Mouse (Mus musculus) neural tube, embryonic 11.5 days (tissue): ENCODE results near the gene Akr1b10. TPM values are rescaled to one million over a fixed set of nuclear protein-coding genes. Genes with fewer than 3 reads are reported as not detected.
A peak's percentile ranks its signal among the peaks of the same experiment; 100 is the strongest.
"Not testable (repeated sequence)": the region's sequence is repeated elsewhere in the genome, so short reads cannot be mapped to it uniquely, and the experiment has no call there.

Source experiments
- ATAC-seq: fragments of 200-750 bp; cut with Nextera tagmentation; 2 replicates; pipeline ENCODE4 v1.8.0; 2017; ENCODE audit warnings: moderate number of reproducible peaks, mild to moderate bottlenecking, moderate TSS enrichment, moderate library complexity; ENCODE audit not compliant: insufficient read depth, low FRiP score, low TSS enrichment
- DNase-seq: peaks from one replicate; pipeline ENCODE4 v3.0.0-alpha.2; 2015; ENCODE audit warnings: low spot score
- H3K27ac ChIP-seq: fragments of 300-500 bp; sonication (generic); 2 replicates; pipeline ENCODE4 v1.5.1; 2014; ENCODE audit warnings: low read depth, mild to moderate bottlenecking, low read length
- H3K27me3 ChIP-seq: fragments of 300-500 bp; sonication (generic); 2 replicates; pipeline ENCODE4 v1.6.1; 2014; ENCODE audit warnings: mild to moderate bottlenecking, low read length, mixed read lengths; ENCODE audit not compliant: control insufficient read depth, insufficient read depth
- H3K36me3 ChIP-seq: fragments of 300-500 bp; sonication (generic); 2 replicates; pipeline ENCODE4 v1.6.1; 2014; ENCODE audit warnings: mild to moderate bottlenecking, low read length, moderate library complexity, mixed read lengths; ENCODE audit not compliant: control insufficient read depth, insufficient read depth
- H3K4me1 ChIP-seq: fragments of 300-500 bp; sonication (generic); 2 replicates; pipeline ENCODE4 v1.6.1; 2014; ENCODE audit warnings: low read length, mixed read lengths; ENCODE audit not compliant: control insufficient read depth, insufficient read depth
- H3K4me2 ChIP-seq: fragments of 300-500 bp; sonication (generic); 2 replicates; pipeline ENCODE4 v1.6.1; 2014; ENCODE audit warnings: low read depth, mild to moderate bottlenecking, moderate library complexity
- H3K4me3 ChIP-seq: fragments of 300-500 bp; sonication (generic); 2 replicates; pipeline ENCODE4 v1.5.1; 2014; ENCODE audit warnings: low read depth, low read length
- H3K9ac ChIP-seq: fragments of 300-500 bp; sonication (generic); 2 replicates; pipeline ENCODE4 v1.6.1; 2014; ENCODE audit warnings: mild to moderate bottlenecking, low read length
- H3K9me3 ChIP-seq: fragments of 300-500 bp; sonication (generic); 2 replicates; pipeline ENCODE4 v1.6.1; 2016; ENCODE audit warnings: low read length; ENCODE audit not compliant: control insufficient read depth
- WGBS: fragments of 180-500 bp; shearing (Covaris S2); extraction: QIAGEN DNeasy Blood & Tissue Kit; methylation state at CpG from one replicate; pipeline ENCODE4 v1.1.7; 2014; 5-methylcytosine and 5-hydroxymethylcytosine counted together
- polyA plus RNA-seq: library from polyadenylated mRNA; unstranded; fragments of >200 nt; fragmentation: Nextera tagmentation; extraction: Ambion mirVana; gene quantifications from 2 replicates; pipeline ENCODE4 v1.2.1, GENCODE M21; 2014

The Akr1b10 gene
- polyA plus RNA-seq, 1 experiment from 2014 or later: 15.1 TPM

DNA sequence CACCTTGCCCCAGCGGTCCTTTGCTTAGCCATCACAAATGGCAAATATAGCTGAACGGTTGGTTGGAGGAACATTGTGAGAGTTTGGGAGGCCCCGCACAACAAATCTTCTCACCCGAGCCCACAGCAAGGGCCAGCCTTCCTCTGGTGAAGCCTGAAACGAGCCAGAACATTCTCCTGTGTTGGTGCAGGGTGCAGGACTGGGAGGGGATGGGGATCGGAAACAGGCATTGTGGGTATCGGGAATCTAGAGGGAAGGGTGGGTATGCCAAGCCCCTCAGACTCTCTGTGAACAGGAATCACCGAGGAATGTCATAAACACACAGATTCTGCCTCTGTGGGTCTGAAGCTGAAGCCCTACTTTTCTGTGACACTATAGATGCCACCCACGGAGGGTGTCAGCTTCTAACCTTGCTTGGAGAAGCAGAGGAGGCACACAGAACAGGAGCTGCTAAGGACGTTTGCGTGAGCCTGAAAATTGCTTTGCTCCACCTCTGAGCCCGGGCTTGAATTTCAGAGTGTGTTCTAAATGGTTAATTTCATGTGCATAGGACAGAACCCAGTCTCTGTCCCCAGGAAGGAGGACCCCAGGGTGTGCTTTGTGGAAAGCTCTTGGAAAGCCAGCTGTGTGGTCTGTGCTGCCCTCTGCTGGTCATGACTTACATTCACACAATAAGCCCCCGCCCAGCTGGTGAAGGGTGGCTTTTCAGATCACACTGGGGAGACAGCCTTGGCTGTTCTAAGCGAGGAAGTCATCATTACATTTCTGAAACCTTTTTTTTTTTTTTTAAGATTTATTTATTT, 37.7 kb upstream of the Akr1b10 start:
- 0 out of 2 replicates have a peak overlapping the region, but pooled peaks have one; percentile 8 for H3K9ac ChIP-seq
- no peak overlapping the region for H3K4me3 ChIP-seq
- DNase-seq: peak; percentile 80
- no peak overlapping the region for H3K4me2 ChIP-seq
- no peaks in the 10 kb centered on the region for H3K9me3 ChIP-seq
- H3K4me1 ChIP-seq: no peaks in the 10 kb centered on the region
- H3K36me3 ChIP-seq: no peaks in the 10 kb centered on the region
- H3K27ac ChIP-seq: no peak overlapping the region
- no peaks in the 10 kb centered on the region for H3K27me3 ChIP-seq
- peak; percentile 72 for ATAC-seq
- 54% methylated on average over 14 of the region's 14 CpGs for WGBS

DNA sequence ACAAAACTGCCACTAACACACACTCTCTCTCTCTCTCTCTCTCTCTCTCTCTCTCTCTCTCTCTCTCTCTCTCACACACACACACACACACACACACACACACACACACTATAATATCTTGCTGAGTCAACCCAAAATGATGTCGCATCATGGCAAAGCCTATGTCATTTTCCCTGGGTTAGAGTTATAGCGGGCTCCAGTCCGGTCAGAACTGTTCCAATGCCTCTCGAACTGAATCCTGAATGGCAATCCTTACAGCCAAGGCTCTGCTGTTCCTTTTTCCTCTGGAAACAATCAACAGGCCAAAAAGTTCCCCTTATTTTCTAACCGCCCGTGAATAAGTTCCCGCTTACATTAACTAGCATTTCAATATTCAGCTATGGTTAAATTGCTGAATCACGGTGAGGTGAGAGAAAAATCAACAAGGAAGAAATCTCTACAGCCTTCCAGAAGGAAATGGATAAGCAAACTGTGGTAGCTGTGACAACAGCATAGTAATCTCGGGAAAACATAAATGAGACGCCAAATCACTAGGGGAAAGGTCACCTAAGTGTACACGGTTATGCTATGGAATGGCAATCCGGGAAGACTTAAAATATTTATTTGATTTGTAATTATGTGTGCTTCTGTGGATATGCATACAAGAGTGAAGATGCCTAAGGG, 33.9 kb upstream of the Akr1b10 start:
- Histone ChIP-seq H3K9ac (no peak overlapping the region), H3K27me3 (no peaks in the 10 kb centered on the region), H3K4me2 (no peak overlapping the region), H3K4me1 (peaks cover 4% of the 10 kb centered on the region; the same call in 1 of the 2 replicates), H3K9me3 (no peaks in the 10 kb centered on the region), H3K4me3 (no peak overlapping the region), H3K36me3 (no peaks in the 10 kb centered on the region), H3K27ac (no peak overlapping the region)
- no peak for ATAC-seq
- DNase-seq: no peak
- 90% methylated on average over 12 of the region's 12 CpGs for WGBS

DNA sequence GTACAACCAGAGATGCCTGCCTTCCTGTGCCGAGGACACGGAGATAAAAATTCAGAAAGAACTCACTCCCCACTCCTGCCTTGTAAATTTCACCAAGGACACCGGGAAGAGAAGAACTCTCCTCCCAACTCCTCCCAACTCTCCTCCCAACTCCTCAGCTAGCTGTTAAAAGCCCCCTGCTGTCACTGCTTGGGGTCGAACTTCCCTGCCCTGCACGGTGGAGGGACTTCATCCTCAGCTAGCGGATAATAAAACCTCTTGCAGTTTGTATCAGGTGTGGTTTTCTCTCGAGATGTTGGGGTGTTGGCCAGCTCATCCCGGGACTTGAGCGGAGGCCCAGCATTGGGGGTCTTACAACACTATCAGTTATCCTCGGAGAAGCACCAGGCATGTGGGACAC, 32.5 kb upstream of the Akr1b10 start:
- not testable (repeated sequence) for H3K4me2 ChIP-seq, H3K36me3 ChIP-seq, H3K9me3 ChIP-seq, ATAC-seq, H3K27ac ChIP-seq, DNase-seq, H3K9ac ChIP-seq, H3K4me1 ChIP-seq, H3K27me3 ChIP-seq, H3K4me3 ChIP-seq
- WGBS: 48% methylated on average over 9 of the region's 10 CpGs

DNA sequence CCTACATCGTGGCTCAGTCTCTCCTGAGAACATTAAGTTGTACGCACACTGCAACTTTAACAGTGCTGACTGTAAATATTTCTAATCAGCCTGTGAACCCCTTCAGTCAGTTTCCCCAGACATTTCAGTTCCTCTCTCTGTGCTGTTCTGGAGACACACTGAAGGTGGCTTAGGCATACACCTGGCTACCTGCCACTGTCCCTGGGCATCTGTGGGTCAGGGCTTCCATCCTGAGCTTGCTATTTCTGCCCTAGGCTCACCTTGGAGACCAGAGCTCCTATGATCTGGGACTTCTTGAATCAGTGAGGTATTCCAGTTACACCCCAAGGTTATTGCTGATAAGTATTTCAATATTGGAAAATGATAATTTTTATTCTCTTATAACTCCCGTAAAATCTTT, 31.6 kb upstream of the Akr1b10 start:
- Histone ChIP-seq H3K36me3 (no peaks in the 10 kb centered on the region), H3K4me3 (no peak overlapping the region), H3K9ac (no peak overlapping the region), H3K9me3 (no peaks in the 10 kb centered on the region), H3K4me2 (no peak overlapping the region), H3K4me1 (peaks cover 4% of the 10 kb centered on the region; the same call in 1 of the 2 replicates), H3K27ac (no peak overlapping the region), H3K27me3 (no peaks in the 10 kb centered on the region)
- 96% methylated on average over 3 of the region's 3 CpGs for WGBS
- DNase-seq: no peak
- no peak for ATAC-seq

DNA sequence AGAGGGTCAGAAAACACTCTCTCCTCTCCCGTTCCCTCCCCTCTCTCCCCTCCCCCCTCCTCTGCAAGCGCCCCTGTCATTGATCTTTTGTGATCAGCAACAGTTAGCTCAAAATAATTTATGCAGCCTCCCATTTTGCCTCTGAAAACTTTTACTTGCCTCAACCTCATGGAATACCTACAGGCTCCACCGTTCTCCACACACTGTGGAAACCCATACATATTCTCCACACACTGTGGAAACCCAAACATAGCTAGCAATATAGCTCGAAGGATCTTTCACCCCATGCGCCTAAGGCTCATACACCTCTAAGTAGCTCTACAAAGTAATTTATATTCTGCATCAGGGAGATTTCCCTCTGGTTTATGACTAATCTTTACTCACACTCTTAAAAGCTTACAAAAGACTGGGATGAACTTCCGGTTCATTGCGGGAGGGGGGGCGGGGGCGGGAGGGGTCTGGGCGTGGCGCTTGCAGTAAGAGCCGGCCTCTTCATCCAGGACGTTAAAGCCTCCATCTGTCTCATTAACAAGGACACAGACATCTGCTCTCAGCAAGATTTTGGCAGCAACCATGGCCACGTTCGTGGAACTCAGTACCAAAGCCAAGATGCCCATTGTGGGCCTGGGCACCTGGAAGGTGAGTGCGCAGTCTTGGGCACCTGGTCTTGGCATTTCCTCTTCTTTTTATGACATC, 30.2 kb upstream of the Akr1b10 start, which contains the start of gene Akr1b8:
Gene Akr1b8 (plus strand): TSS at position 462 of the 696 bp plus-strand sequence.
- 0 out of 2 replicates have a peak within 1 kb of the TSS, but pooled peaks have one; percentile 32 for H3K9ac ChIP-seq
- ATAC-seq: no peak
- H3K9me3 ChIP-seq: no peaks in the 10 kb centered on the region
- 17% methylated on average over 16 of the region's 16 CpGs for WGBS
- peak within 1 kb of the TSS; percentile 55 for H3K4me2 ChIP-seq
- DNase-seq: no peak
- H3K36me3 ChIP-seq: no peaks in the 10 kb centered on the region
- no peaks in the 10 kb centered on the region for H3K27me3 ChIP-seq
- H3K27ac ChIP-seq: 0 out of 2 replicates have a peak within 1 kb of the TSS, but pooled peaks have one; percentile 1
- H3K4me1 ChIP-seq: peaks cover 4% of the 10 kb centered on the region; the same call in 1 of the 2 replicates
- H3K4me3 ChIP-seq: peak within 1 kb of the TSS; percentile 23

DNA sequence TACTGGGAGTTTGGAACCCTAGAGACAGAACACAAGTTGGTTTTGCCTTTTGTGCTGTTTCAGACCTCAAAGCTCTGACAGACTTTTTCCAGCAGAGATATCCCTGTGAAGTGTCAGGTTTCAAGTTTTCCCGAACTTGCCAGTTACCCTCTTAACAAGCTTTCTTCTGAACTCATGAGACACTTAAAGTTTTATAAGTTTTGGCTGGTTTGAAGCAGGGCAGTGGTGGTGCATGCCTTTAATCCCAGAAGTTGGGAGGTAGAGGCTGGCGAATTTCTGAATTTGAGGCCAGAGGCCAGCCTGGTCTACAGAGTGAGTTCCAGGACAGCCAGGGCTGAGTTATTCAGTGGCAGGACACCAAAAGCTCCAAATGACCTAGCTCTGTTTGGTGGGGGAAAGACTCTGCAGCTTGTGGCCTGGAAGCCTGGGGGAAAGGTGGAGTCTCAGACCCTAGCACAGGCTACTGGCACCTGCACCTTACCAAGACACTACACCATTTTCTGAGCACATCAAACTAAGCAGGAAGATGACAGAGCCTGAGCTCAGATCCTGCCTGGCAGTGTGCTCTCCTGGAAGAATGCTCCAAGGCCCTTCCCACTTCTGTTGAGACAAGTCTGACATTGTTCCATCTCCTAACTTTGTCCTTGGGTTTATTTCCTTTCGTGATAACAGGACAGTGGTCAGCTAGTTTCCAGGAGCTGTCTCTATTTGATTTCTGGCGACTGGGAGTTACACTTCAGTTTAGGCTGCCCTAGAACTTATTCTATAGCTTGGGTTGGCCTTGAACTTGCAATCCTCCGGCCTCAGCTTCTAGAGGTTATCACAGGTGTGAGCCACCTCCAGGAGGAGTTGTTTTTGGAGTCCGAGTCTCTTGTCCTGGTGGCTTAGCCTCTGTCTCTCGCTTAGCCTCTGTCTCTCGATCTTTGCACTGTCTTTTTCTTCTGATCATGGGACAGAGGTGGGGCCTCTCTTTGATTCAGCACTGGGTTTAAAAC, 29.4 kb upstream of the Akr1b10 start:
- 74% methylated on average over 8 of the region's 8 CpGs for WGBS
- no peak overlapping the region for H3K4me3 ChIP-seq

DNA sequence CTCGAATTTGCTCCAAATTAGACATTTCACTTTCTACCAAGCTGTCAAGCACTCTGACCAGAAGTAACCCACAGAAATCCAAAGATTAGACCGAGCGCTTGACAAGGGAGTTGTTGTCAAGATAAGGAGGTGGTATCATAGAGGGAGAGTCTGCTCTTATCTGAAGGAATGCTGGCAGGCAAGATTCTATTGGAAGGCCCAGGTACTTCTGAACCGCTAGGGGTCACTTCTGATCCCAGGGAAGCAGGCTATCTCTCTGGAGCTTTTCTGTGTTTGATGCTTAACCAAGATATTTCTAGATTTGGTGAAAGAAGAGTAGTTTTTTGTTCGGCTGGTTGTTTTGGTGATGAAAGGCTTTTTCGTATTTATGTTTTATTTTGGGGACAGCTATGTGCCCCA, 28.7 kb upstream of the Akr1b10 start:
- no peaks in the 10 kb centered on the region for H3K9me3 ChIP-seq
- DNase-seq (no peak), ATAC-seq (no peak)
- no peaks in the 10 kb centered on the region for H3K27me3 ChIP-seq
- no peak overlapping the region for H3K4me2 ChIP-seq
- no peak overlapping the region for H3K27ac ChIP-seq
- no peaks in the 10 kb centered on the region for H3K36me3 ChIP-seq
- H3K9ac ChIP-seq: no peak overlapping the region
- no peak overlapping the region for H3K4me3 ChIP-seq
- H3K4me1 ChIP-seq: peaks cover 4% of the 10 kb centered on the region; the same call in 1 of the 2 replicates
- WGBS: 86% methylated on average over 6 of the region's 6 CpGs

More for the DNA sequence above, 29.4 kb upstream of the Akr1b10 start:
- ATAC-seq (no peak), DNase-seq (no peak)
- no peaks in the 10 kb centered on the region for H3K27me3 ChIP-seq
- no peak overlapping the region for H3K27ac ChIP-seq
- peak overlapping the region; percentile 55 for H3K4me2 ChIP-seq
- peaks cover 4% of the 10 kb centered on the region; the same call in 1 of the 2 replicates for H3K4me1 ChIP-seq
- no peak overlapping the region for H3K9ac ChIP-seq
- H3K36me3 ChIP-seq: no peaks in the 10 kb centered on the region
- H3K9me3 ChIP-seq: no peaks in the 10 kb centered on the region

DNA sequence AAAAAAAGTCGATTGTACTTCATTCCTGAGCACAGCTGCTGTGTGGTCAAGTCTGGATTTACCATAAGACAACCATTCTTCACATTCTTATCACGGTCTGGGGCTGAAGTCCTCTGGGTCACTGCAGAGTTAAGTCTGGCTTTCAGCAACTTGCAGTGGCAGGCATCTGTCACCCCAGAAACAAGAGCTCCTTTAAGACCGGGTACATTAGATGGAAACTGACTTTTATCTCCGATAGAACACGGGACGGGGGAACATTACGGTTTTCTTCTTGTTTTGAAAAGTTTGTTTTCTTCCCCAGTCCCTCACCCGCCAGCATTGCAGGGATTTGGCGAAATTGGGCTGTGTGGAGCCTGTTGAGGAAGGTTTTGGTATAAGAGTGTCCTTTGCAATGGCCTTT, 28.2 kb upstream of the Akr1b10 start:
- H3K36me3 ChIP-seq: no peaks in the 10 kb centered on the region
- H3K27me3 ChIP-seq: no peaks in the 10 kb centered on the region
- no peak overlapping the region for H3K4me2 ChIP-seq
- no peaks in the 10 kb centered on the region for H3K9me3 ChIP-seq
- ATAC-seq: no peak
- no peak overlapping the region for H3K4me3 ChIP-seq
- no peak overlapping the region for H3K27ac ChIP-seq
- peaks cover 4% of the 10 kb centered on the region; the same call in 1 of the 2 replicates for H3K4me1 ChIP-seq
- 89% methylated on average over 9 of the region's 9 CpGs for WGBS
- no peak overlapping the region for H3K9ac ChIP-seq
- DNase-seq: no peak
